Mouse (Mus musculus): ENCODE data around the gene Acadsb. TPM values are rescaled to one million over a fixed set of nuclear protein-coding genes. Genes with fewer than 3 reads are reported as not detected.
A peak's percentile ranks its signal among the peaks of the same experiment; 100 is the strongest.
"Not testable (repeated sequence)": the region's sequence is repeated elsewhere in the genome, so short reads cannot be mapped to it uniquely, and the experiment has no call there.

Acadsb gene
- polyA plus RNA-seq (2016; fragmentation: Nextera tagmentation; extraction: Ambion mirVana) = 73.8 and 80.6 TPM in 2 replicates

DNA sequence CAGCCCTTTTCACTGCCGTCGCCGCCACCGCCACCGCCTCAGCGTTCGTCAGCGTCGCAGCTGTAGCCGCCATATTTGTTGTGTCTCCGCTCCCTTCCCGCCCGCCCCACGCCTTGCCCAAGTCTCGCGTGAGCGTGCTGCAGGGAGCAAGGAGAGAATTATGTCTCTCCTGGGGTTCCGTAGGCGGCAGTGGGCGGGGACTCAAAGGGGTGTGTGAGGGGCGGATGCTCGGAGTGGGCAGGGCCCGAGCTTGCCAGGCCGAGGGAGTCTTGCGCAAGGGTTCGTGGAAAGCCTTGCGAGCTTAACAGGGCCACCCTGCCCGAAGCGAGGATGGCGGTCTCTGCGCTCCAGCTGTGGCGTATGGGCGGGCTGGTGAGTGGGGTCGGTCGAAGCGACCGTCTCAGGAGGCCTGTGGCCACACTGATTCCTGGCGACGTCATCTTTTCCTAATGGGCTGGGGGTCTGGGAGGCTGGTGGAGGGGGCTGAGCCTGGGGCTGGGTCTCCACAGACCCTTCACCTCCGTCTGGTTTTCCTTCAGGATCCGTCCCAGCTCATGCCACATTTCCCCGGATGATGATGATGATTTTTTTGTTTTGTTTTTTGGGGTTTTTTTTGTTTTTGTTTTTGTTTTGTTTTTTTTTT, at the start of gene Acadsb, which contains the start of gene Ikzf5:
Gene Acadsb (plus strand): TSS at position 186 of the 643 bp plus-strand sequence.
Gene Ikzf5 (minus strand): TSS at position 106 of the 643 bp plus-strand sequence.
- WGBS = under 1% methylated on average over 42 of the region's 42 CpGs
- H3K9me3 ChIP-seq = no peaks in the 10 kb centered on the region
- peak; percentile 97 for ATAC-seq (ENCODE audit: low FRiP score, low read depth)
- peak within 1 kb of the TSS; percentile 89 for H3K9ac ChIP-seq
- peak within 1 kb of the TSS; percentile 80 for H3K4me2 ChIP-seq (replicated peaks)
- no peaks in the 10 kb centered on the region for H3K36me3 ChIP-seq
- H3K27me3 ChIP-seq (replicated peaks) = no peaks in the 10 kb centered on the region
- peaks cover 20% of the 10 kb centered on the region for H3K4me1 ChIP-seq
- peak within 1 kb of the TSS; percentile 94 for H3K4me3 ChIP-seq
- peak within 1 kb of the TSS; percentile 51 for H3K27ac ChIP-seq

DNA sequence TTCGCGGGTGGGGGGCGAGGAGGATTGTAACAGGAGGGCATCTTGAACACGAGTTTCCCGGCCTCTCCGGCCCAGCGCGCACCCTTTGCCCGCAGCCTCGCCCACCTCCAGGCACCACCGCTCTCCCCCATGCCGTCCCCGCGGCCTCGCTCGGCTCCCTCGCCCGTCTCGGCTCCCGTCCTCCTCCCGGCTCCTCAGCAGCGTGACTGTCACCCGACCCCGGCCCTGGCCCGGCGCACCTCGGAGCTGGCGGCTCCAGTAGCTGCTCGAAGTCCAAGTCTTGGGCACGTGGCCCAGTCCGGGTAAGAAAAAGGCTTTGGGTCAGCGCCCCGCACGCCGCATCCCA, 48.2 kb upstream of the Acadsb start:
- peak overlapping the region; percentile 88 for H3K4me2 ChIP-seq (replicated peaks)
- 1% methylated on average over 35 of the region's 35 CpGs for WGBS
- H3K36me3 ChIP-seq = peaks cover 18% of the 10 kb centered on the region
- ATAC-seq (ENCODE audit: low FRiP score, low read depth) = peak; percentile 88
- H3K27ac ChIP-seq = peak overlapping the region; percentile 74
- no peaks in the 10 kb centered on the region for H3K27me3 ChIP-seq (replicated peaks)
- H3K4me3 ChIP-seq = peak overlapping the region; percentile 82
- H3K4me1 ChIP-seq = peaks cover 15% of the 10 kb centered on the region
- H3K9me3 ChIP-seq = no peaks in the 10 kb centered on the region
- peak overlapping the region; percentile 87 for H3K9ac ChIP-seq

DNA sequence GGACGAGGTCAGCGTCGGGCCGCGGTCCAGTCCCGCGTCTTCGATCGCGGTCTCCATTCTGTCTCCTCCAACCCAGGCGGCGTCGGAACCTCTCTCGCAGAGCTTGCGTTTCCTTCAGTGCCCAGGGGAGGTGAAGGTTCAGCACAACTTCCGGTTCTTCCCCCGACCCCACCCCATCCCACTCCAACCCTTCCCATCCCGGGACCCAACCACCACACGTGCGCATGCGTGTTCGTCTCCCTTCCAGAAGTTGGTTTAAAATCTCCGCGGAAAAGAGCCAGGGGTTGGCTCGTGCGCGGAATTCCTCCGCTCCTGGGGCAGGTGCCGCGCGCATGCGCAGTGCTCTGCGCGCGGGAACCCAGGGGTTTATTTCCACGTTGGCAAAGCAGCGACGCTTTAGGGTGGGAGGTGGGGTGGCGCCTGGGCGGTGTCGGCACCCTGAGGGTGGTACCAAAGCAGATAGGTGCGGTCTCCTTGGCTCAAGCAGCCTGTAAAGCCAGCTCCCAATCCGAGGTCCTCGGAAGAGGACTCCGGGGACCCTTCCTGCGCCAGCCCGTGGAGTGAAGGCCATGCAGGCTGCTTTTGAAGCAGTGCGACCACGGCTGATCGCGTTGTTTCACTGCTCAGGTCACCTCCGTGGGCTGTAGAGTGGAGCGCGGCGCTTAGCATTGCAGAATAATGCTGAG, 47.6 kb upstream of the Acadsb start, which contains the start of gene 2310057M21Rik:
Gene 2310057M21Rik (minus strand): TSS at position 145 of the 686 bp plus-strand sequence.
- Histone ChIP-seq H3K9me3 (no peaks in the 10 kb centered on the region), H3K4me1 (peaks cover 15% of the 10 kb centered on the region), H3K4me2 (replicated peaks) (peak within 1 kb of the TSS; percentile 88), H3K9ac (peak within 1 kb of the TSS; percentile 87), H3K4me3 (peak within 1 kb of the TSS; percentile 82), H3K27ac (peak within 1 kb of the TSS; percentile 74), H3K27me3 (replicated peaks) (no peaks in the 10 kb centered on the region), H3K36me3 (peaks cover 14% of the 10 kb centered on the region)
- WGBS = under 1% methylated on average over 55 of the region's 55 CpGs
- ATAC-seq (ENCODE audit: low FRiP score, low read depth) = peak; percentile 98

DNA sequence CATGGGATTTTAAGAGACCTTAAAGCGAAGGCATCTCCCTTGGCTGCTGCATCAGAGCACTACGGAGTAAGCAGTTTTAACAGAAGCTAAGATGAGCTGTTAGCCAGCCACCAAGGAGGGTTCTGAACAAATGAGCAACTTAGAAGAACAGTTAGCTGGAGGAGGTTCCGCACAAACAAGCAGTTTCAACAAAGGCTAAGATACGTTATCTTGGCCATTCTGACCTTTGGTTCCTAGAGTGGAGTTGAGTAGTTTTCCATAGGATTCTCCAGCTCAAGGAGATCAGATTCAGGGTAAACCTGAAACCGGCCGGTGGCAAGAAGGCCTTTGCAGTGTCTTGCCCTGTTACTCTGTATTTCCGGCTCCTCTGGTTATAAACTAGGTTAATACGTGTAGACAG, 46.3 kb upstream of the Acadsb start:
- H3K27me3 ChIP-seq (replicated peaks) = no peaks in the 10 kb centered on the region
- no peak overlapping the region for H3K4me2 ChIP-seq (replicated peaks)
- no peaks in the 10 kb centered on the region for H3K9me3 ChIP-seq
- 92% methylated on average over 8 of the region's 8 CpGs for WGBS
- no peak overlapping the region for H3K4me3 ChIP-seq
- no peak overlapping the region for H3K27ac ChIP-seq
- peaks cover 2% of the 10 kb centered on the region; the same call in 1 of the 2 replicates for H3K36me3 ChIP-seq
- no peak overlapping the region for H3K9ac ChIP-seq
- peaks cover 15% of the 10 kb centered on the region for H3K4me1 ChIP-seq
- no peak for ATAC-seq (ENCODE audit: low FRiP score, low read depth)

DNA sequence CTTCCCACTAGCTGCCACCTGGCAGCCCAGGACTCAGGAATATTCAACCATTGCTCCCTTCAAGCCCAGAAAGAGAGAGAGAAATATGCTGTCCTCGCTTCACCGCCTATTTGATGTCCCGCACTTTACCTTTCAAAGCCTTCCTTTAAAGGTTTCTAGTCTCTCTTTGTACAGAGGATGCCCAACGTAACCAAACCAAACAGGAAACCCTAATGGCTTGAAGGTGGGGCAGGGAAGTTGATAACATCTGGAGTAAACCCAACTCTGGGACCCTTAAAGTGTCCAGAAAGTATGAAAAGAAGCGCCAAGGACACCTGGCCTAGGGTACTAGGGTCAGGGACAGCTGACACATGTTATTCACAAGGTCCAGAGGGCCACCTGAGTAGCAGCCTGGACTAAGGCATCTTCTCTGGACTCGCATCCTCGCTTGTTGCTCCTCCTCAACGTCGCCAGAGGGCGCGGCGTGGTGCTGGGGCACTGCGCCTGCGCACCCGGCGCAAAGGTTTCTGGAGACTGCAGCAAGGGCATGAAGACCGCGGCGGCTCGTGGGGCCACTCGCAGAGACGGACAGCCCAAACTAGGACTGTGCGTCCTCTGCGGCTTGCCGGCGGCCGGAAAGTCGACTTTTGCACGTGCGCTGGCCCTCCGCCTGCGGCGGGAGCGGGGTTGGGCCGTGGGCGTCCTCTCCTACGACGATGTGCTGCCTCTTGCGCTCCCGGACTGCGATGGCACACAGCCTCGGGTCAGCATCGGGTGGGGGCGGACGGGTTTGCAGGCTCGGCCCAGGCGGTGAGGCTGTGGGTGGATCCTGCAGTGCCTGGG, 39.5 kb upstream of the Acadsb start, which contains the start of gene Pstk:
Gene Pstk (plus strand): TSS at position 494 of the 822 bp plus-strand sequence.
- ATAC-seq (ENCODE audit: low FRiP score, low read depth) = peak; percentile 96
- Histone ChIP-seq H3K27me3 (replicated peaks) (no peaks in the 10 kb centered on the region), H3K27ac (peak within 1 kb of the TSS; percentile 77), H3K9ac (peak within 1 kb of the TSS; percentile 91), H3K4me2 (replicated peaks) (peak within 1 kb of the TSS; percentile 83), H3K9me3 (no peaks in the 10 kb centered on the region), H3K4me3 (peak within 1 kb of the TSS; percentile 69), H3K4me1 (no peaks in the 10 kb centered on the region), H3K36me3 (peaks cover 6% of the 10 kb centered on the region; the same call in 1 of the 2 replicates)
- WGBS = 5% methylated on average over 47 of the region's 47 CpGs

DNA sequence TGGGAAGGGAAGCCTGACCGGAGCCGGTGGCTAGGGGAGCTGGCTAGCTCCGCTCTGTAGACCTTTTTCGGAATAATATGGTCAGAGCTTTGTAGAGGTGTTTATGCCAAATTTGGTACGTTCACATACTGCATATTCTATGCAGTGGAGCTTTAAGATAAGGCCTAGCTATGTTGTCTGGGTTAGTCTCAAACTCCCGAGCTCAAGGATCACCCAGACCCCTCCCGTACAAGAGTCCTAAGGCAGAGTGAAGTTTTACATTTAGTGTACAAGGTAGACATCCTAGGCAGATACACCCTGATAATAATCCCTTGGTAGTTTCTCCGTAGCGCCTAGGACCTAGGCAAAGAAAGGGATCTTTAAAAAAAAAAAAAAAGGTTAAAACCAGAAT, 38.9 kb upstream of the Acadsb start:
- Histone ChIP-seq H3K4me2 (replicated peaks) (peak overlapping the region; percentile 83), H3K27ac (peak overlapping the region; percentile 77; the same call in 1 of the 2 replicates), H3K9me3 (no peaks in the 10 kb centered on the region), H3K9ac (peak overlapping the region; percentile 91), H3K4me1 (no peaks in the 10 kb centered on the region), H3K4me3 (peak overlapping the region; percentile 69), H3K36me3 (peaks cover 6% of the 10 kb centered on the region; the same call in 1 of the 2 replicates), H3K27me3 (replicated peaks) (no peaks in the 10 kb centered on the region)
- 11% methylated on average over 9 of the region's 9 CpGs for WGBS
- no peak; the same call in 1 of the 2 replicates for ATAC-seq (ENCODE audit: low FRiP score, low read depth)

DNA sequence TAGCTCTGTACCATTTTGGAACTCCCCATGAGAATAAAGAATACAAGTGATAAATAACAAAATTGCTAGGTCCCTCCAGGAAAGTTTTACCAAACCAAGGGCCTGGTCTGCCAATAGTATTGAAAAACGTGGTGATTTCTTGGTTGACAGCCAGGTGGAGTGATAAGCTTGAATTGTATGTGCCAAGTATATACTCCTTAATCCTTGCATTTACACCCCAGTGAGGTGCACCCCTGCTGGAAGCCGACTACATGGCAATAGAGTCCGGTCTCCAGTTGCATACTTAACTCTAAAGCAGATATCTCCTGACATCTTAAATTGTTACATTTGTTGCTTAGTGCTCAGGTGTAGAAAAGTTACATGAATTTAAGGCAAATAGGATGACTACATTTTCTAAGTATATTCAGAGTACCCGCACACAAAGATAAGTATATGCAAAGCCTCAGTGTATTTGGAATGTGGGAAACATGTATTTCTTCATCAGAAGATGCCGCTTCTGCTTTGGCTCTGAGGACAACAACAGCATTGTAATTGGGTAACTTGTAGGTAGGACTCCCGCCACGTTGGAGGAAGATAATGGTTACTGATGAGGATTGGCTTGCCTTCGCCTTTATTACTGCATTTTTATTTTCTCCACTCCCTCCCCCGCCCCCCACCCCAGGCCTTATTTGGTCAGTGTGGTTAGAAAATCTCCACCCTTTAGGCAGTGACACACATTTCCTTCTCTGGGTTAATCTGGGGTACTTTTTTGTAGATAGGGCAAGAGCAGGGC, 38.3 kb upstream of the Acadsb start:
- peaks cover 6% of the 10 kb centered on the region; the same call in 1 of the 2 replicates for H3K36me3 ChIP-seq
- H3K9ac ChIP-seq = peak overlapping the region; percentile 91; the same call in 1 of the 2 replicates
- H3K9me3 ChIP-seq = no peaks in the 10 kb centered on the region
- ATAC-seq (ENCODE audit: low FRiP score, low read depth) = no peak
- H3K4me2 ChIP-seq (replicated peaks) = peak overlapping the region; percentile 83
- WGBS = 68% methylated on average over 9 of the region's 9 CpGs
- H3K27ac ChIP-seq = no peak overlapping the region
- H3K4me3 ChIP-seq = peak overlapping the region; percentile 69
- H3K4me1 ChIP-seq = no peaks in the 10 kb centered on the region
- H3K27me3 ChIP-seq (replicated peaks) = no peaks in the 10 kb centered on the region

DNA sequence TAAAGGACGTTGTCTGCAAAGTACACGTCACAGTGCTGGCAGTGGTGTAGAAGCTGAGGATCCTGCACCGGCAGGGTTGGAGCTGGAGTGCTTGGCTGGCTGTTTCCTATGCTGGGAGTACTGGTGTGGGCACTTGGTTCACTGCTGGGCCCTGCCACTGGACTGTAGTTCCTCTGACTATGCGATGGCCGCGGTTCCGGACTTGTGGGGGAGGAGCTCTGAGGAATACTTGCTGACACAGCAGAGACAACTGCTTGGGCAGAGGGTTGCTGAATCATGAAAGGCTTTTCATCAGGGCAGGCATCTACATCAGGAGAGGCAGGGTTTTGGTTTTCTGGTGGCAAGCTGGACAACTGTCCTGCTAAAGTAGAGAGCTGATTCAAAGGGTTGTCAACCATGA, 18.6 kb upstream of the Acadsb start:
- not testable (repeated sequence) for H3K4me2 ChIP-seq (replicated peaks); H3K27me3 ChIP-seq (replicated peaks); H3K4me1 ChIP-seq; H3K27ac ChIP-seq; H3K9me3 ChIP-seq; H3K4me3 ChIP-seq; H3K9ac ChIP-seq; ATAC-seq (ENCODE audit: low FRiP score, low read depth)
- peaks cover 30% of the 10 kb centered on the region for H3K36me3 ChIP-seq
- WGBS = 92% methylated on average over 7 of the region's 7 CpGs

DNA sequence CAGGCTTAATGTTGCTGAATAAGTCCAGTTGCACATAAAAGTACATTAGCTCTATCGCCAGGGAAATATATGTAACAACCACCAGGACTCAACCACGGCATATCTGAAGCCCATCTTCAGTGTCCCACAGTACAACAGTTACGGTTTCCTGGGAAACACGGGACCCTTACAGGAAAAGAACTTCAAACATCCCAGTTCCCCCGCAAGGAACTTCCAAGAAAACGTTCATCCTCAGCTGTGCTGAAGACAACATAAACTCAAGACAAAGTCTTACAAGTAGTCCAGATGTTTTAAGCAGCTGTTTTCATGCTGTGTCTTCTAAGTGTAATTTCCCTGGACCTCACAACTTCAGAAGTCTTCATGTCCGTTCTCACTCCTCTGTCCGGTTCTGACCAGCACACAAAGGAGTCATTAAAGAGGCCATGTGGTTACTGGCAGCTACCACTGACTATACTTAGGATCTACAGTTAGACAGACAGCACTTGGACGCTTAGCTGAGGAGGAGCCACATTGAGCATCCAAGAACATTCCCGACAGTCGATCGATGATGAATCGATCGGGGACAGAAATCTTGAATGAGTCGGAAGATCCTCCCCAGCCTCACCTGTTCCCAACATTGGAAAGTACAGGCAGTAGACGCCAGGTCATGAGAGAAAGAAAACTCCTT, 947 bp upstream of the Acadsb start:
- WGBS = 5% methylated on average over 16 of the region's 16 CpGs
- Histone ChIP-seq H3K9me3 (no peaks in the 10 kb centered on the region), H3K4me2 (replicated peaks) (peak overlapping the region; percentile 80), H3K36me3 (no peaks in the 10 kb centered on the region), H3K4me3 (peak overlapping the region; percentile 94), H3K27me3 (replicated peaks) (no peaks in the 10 kb centered on the region), H3K4me1 (peaks cover 20% of the 10 kb centered on the region), H3K27ac (no peak overlapping the region), H3K9ac (peak overlapping the region; percentile 89)
- ATAC-seq (ENCODE audit: low FRiP score, low read depth) = peak; percentile 22; the same call in 1 of the 2 replicates

DNA sequence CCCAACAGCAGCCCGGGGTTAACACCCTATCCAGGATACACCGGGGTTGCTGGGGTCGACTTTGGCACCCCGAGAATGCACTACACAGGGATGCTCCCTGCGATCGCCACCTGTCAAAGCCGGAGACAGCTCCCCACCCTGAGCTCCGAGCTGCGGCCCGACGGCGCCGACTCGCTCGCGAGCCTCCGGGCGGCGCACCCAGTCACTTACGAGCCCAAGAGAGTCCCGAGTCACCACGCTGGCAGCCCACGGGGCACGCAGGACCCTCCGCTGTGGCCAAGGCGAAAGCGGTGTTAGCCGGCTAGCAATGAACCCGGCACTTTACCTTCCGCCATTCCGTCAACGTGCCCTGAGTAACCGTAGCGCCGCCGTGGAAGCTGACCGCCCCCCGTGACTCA, 414 bp upstream of the Acadsb start:
- peak overlapping the region; percentile 94 for H3K4me3 ChIP-seq
- WGBS = under 1% methylated on average over 38 of the region's 38 CpGs
- H3K4me2 ChIP-seq (replicated peaks) = peak overlapping the region; percentile 80
- H3K27ac ChIP-seq = peak overlapping the region; percentile 33; the same call in 1 of the 2 replicates
- H3K9me3 ChIP-seq = no peaks in the 10 kb centered on the region
- no peaks in the 10 kb centered on the region for H3K36me3 ChIP-seq
- H3K4me1 ChIP-seq = peaks cover 20% of the 10 kb centered on the region
- no peaks in the 10 kb centered on the region for H3K27me3 ChIP-seq (replicated peaks)
- H3K9ac ChIP-seq = peak overlapping the region; percentile 89
- peak; percentile 66 for ATAC-seq (ENCODE audit: low FRiP score, low read depth)
